Mouse (Mus musculus): ENCODE results near the gene Mapkbp1.

GRCm38 (mm10) chr2:120049632-120050274, 77.3 kb downstream of the Mapkbp1 start:
- TF ChIP-seq EP300 (IDR thresholded peaks at IDR 0.05; ENCODE audit: insufficient read depth, low read depth, low read length) = no peak
- TF ChIP-seq CTCF (IDR thresholded peaks at IDR 0.05; ENCODE audit: low read depth, low read length) = peak; percentile 85
- TF ChIP-seq POLR2A (IDR thresholded peaks at IDR 0.05; ENCODE audit: insufficient read depth, low read length) = no peak

Measured in ES-Bruce4 (cell line).